Mouse (Mus musculus) testis, adult 2 months (tissue): ENCODE measurements around the gene Ccdc33.

Source experiments
- CTCF ChIP-seq: fragments of 200-500 bp; IDR thresholded peaks from 2 replicates; pipeline ENCODE4 v1.5.1; 2012; ENCODE audit warnings: low read depth, mild to moderate bottlenecking, inconsistent platforms, low read length, moderate library complexity; ENCODE audit not compliant: control insufficient read depth, insufficient read depth, insufficient replicate concordance
- POLR2A ChIP-seq: fragments of 200-500 bp; IDR thresholded peaks from 2 replicates; pipeline ENCODE4 v1.6.1; 2012; ENCODE audit warnings: low read depth, mild to moderate bottlenecking, inconsistent platforms, low read length, moderate library complexity; ENCODE audit not compliant: control insufficient read depth

DNA sequence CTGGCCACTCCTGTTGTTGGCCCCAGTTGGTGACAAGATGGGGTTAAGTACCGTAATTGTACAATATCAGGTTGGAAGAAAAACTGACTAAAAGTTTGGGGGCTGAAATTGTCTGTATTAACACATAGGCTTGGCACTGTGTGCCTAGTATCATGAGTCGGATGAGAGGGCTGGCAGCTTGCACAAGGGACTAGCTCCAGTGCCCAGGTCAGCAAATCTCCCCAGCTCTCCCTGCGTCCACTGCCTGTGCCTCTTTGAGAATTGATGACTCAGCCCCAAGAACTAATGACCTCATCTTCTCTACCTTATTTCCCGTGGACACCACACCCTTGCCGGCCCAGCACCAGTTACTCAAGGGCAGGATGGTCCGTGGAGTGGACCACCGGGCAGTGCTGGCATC, 68.8 kb downstream of the Ccdc33 start:
- TF ChIP-seq POLR2A (no peak), CTCF (no peak)
